Mouse (Mus musculus): ENCODE measurements around the gene Siglecg. TPM values are rescaled to one million over a fixed set of nuclear protein-coding genes. Genes with fewer than 3 reads are reported as not detected.
"Not testable (repeated sequence)": the region's sequence is repeated elsewhere in the genome, so short reads cannot be mapped to it uniquely, and the experiment has no call there.

Siglecg gene
- polyA plus RNA-seq, 1 experiment from 2014 or later = 0.07 TPM

DNA sequence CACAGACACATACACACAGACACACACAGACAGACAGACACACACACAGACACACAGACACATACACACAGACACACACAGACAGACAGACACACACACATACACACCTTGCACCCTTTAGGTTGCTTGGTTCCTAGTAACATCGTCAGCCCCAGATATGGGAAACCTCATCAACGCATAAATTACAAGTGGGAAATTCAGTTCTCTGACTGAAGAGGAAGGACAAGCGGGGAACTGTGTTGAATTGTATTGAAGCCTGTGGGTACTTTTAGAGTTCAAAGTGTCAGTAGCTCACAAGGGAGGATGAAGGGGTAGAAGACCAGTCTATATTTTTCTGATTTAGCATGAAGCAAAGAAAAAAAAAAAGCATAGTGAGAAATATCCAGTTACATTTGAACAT, 431 bp upstream of the Siglecg start:
- ATAC-seq (replicated peaks; ENCODE audit: insufficient number of reproducible peaks, low FRiP score, low TSS enrichment, low read depth) (no peak), DNase-seq (ENCODE audit: low spot score) (no peak)
- H3K9me3 ChIP-seq (replicated peaks; ENCODE audit: control insufficient read depth, low read length) = no peaks in the 10 kb centered on the region
- H3K4me1 ChIP-seq (ENCODE audit: control insufficient read depth, insufficient read depth, low read length) = no peaks in the 10 kb centered on the region
- WGBS = 80% methylated on average over 3 of the region's 3 CpGs
- no peaks in the 10 kb centered on the region for H3K27me3 ChIP-seq (ENCODE audit: control insufficient read depth, insufficient read depth, low read length)
- H3K4me2 ChIP-seq (ENCODE audit: low read depth, low read length) = no peak overlapping the region
- H3K36me3 ChIP-seq (replicated peaks; ENCODE audit: control insufficient read depth, insufficient read depth, low read depth, low read length) = no peaks in the 10 kb centered on the region
- H3K9ac ChIP-seq (replicated peaks; ENCODE audit: low read length) = no peak overlapping the region
- no peak overlapping the region for H3K4me3 ChIP-seq (ENCODE audit: low read depth, low read length)
- no peak overlapping the region for H3K27ac ChIP-seq (replicated peaks; ENCODE audit: low read depth, low read length)

DNA sequence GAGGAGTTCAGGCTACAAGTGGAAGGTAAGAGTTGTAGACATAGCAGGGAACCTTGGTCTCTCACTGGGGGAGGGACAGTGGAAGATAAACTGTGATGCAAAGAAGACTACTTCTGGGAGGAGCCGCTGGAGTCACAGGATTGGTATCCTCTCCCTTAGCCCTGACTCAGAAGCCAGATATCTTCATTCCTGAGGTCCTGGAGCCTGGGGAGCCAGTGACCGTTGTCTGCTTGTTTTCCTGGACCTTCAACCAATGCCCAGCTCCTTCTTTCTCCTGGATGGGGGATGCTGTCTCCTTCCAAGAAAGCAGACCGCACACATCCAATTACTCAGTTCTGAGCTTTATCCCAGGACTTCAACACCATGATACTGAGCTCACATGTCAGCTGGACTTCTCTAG, 1.1 kb downstream of the Siglecg start:
- H3K4me2 ChIP-seq (ENCODE audit: low read depth, low read length) = no peak overlapping the region
- H3K9ac ChIP-seq (replicated peaks; ENCODE audit: low read length) = no peak overlapping the region
- no peak overlapping the region for H3K4me3 ChIP-seq (ENCODE audit: low read depth, low read length)
- H3K27ac ChIP-seq (replicated peaks; ENCODE audit: low read depth, low read length) = no peak overlapping the region
- H3K4me1 ChIP-seq (ENCODE audit: control insufficient read depth, insufficient read depth, low read length) = no peaks in the 10 kb centered on the region
- no peaks in the 10 kb centered on the region for H3K36me3 ChIP-seq (replicated peaks; ENCODE audit: control insufficient read depth, insufficient read depth, low read depth, low read length)
- no peaks in the 10 kb centered on the region for H3K27me3 ChIP-seq (ENCODE audit: control insufficient read depth, insufficient read depth, low read length)
- WGBS = 72% methylated on average over 3 of the region's 3 CpGs
- no peaks in the 10 kb centered on the region for H3K9me3 ChIP-seq (replicated peaks; ENCODE audit: control insufficient read depth, low read length)
- ATAC-seq (replicated peaks; ENCODE audit: insufficient number of reproducible peaks, low FRiP score, low TSS enrichment, low read depth) (no peak), DNase-seq (ENCODE audit: low spot score) (no peak)

DNA sequence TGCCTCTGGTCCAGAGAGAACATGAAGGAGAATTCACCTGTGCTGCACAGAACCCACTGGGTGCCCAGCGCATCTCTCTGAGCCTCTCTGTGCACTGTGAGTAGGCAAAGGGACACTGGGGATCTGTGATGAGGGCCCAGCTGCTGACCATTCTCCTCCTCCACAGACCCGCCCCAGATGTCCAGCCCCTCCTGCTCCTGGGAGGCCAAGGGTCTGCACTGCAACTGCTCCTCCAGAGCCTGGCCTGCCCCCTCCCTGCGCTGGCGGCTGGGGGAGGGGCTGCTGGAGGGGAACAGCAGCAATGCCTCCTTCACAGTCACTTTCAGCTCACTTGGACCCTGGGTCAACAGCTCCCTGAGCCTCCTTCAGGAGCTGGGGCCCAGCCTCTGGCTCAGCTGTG, 3.7 kb downstream of the Siglecg start:
- not testable (repeated sequence) for H3K27ac ChIP-seq (replicated peaks; ENCODE audit: low read depth, low read length); DNase-seq (ENCODE audit: low spot score); H3K27me3 ChIP-seq (ENCODE audit: control insufficient read depth, insufficient read depth, low read length); H3K36me3 ChIP-seq (replicated peaks; ENCODE audit: control insufficient read depth, insufficient read depth, low read depth, low read length); H3K4me1 ChIP-seq (ENCODE audit: control insufficient read depth, insufficient read depth, low read length); H3K9ac ChIP-seq (replicated peaks; ENCODE audit: low read length); H3K4me2 ChIP-seq (ENCODE audit: low read depth, low read length); H3K9me3 ChIP-seq (replicated peaks; ENCODE audit: control insufficient read depth, low read length); ATAC-seq (replicated peaks; ENCODE audit: insufficient number of reproducible peaks, low FRiP score, low TSS enrichment, low read depth); H3K4me3 ChIP-seq (ENCODE audit: low read depth, low read length)
- 42% methylated on average over 3 of the region's 4 CpGs for WGBS

- Histone ChIP-seq H3K27ac (replicated peaks; ENCODE audit: low read depth, low read length) (no peak overlapping the region), H3K27me3 (ENCODE audit: control insufficient read depth, insufficient read depth, low read length) (no peaks in the 10 kb centered on the region), H3K4me3 (ENCODE audit: low read depth, low read length) (no peak overlapping the region), H3K9me3 (replicated peaks; ENCODE audit: control insufficient read depth, low read length) (no peaks in the 10 kb centered on the region), H3K36me3 (replicated peaks; ENCODE audit: control insufficient read depth, insufficient read depth, low read depth, low read length) (no peaks in the 10 kb centered on the region), H3K4me2 (ENCODE audit: low read depth, low read length) (no peak overlapping the region), H3K4me1 (ENCODE audit: control insufficient read depth, insufficient read depth, low read length) (no peaks in the 10 kb centered on the region), H3K9ac (replicated peaks; ENCODE audit: low read length) (no peak overlapping the region)
- DNase-seq (ENCODE audit: low spot score) = no peak
- no peak for ATAC-seq (replicated peaks; ENCODE audit: insufficient number of reproducible peaks, low FRiP score, low TSS enrichment, low read depth)
- 81% methylated on average over 10 of the region's 10 CpGs for WGBS
Observed at GRCm38 (mm10) chr7:43417298-43417697, 9.3 kb downstream of the Siglecg start.

DNA sequence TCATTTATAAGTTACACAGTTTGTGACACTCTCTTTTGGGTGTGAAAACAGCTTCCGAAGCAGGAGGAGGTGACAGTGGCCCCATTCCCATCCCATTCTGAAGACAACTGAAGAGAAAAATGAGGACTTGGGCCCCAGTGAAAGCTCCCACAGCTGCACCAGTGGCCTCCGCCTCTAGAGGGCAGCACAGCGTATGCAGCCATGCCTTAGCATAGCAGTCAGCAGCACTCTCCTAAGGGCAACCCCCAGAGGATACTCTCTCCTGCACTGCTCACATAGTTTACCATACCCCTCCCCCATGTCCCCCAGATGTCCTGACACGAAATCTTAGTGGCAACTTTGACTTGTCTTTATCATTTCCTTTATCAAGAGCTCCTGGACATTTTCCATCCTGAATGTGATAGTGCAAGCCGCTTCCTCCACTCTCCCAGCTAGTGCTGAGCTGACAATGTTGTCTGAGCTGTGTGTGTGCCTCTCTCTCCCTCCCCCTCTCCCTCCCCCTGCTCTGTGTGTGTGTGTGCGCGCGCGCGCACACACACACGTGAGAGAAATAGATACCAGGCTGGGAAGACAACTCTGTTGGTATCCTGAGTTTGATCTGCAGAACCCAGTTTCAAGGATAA, 15.1 kb downstream of the Siglecg start:
- Histone ChIP-seq H3K9me3 (replicated peaks; ENCODE audit: control insufficient read depth, low read length) (no peaks in the 10 kb centered on the region), H3K4me1 (ENCODE audit: control insufficient read depth, insufficient read depth, low read length) (no peaks in the 10 kb centered on the region), H3K27me3 (ENCODE audit: control insufficient read depth, insufficient read depth, low read length) (no peaks in the 10 kb centered on the region), H3K4me2 (ENCODE audit: low read depth, low read length) (no peak overlapping the region), H3K27ac (replicated peaks; ENCODE audit: low read depth, low read length) (no peak overlapping the region), H3K36me3 (replicated peaks; ENCODE audit: control insufficient read depth, insufficient read depth, low read depth, low read length) (no peaks in the 10 kb centered on the region), H3K4me3 (ENCODE audit: low read depth, low read length) (no peak overlapping the region), H3K9ac (replicated peaks; ENCODE audit: low read length) (no peak overlapping the region)
- ATAC-seq (replicated peaks; ENCODE audit: insufficient number of reproducible peaks, low FRiP score, low TSS enrichment, low read depth) (peak; percentile 95), DNase-seq (ENCODE audit: low spot score) (peak; percentile 87)
- 8% methylated on average over 11 of the region's 11 CpGs for WGBS

DNA sequence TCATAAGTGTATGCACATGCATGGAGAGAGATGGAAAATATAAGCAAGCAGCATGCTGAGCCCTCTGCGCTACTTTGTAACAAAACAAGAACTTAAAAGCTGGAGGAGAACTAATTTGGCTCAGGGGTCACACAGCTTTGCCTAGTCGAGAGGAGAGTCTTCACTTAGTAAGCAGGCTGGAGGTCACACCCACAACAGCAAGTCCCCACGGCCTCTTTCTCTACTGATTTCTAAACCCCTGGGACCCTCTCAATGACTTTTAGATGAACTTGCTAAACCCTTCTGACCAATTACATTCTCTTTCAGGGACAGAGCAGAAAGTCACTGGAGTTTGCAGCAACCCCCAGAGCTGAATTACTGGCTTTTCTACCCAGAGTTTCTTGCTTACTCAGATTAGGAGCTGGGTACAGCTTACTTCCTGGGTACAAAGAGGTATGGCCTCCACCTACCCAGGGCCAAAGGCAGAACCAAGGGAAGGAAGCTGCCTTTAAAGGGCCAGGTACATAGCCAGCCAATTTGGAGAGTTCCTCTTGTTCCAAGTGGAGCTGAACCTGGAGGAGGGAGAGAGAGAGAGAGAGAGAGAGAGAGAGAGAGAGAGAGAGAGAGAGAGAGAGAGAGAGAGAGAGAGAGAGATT, 16.1 kb downstream of the Siglecg start:
- WGBS = 53% methylated on average over 3 of the region's 3 CpGs
- Histone ChIP-seq H3K27me3 (ENCODE audit: control insufficient read depth, insufficient read depth, low read length) (no peaks in the 10 kb centered on the region), H3K9ac (replicated peaks; ENCODE audit: low read length) (no peak overlapping the region), H3K4me3 (ENCODE audit: low read depth, low read length) (no peak overlapping the region), H3K27ac (replicated peaks; ENCODE audit: low read depth, low read length) (no peak overlapping the region), H3K4me2 (ENCODE audit: low read depth, low read length) (no peak overlapping the region), H3K4me1 (ENCODE audit: control insufficient read depth, insufficient read depth, low read length) (no peaks in the 10 kb centered on the region), H3K36me3 (replicated peaks; ENCODE audit: control insufficient read depth, insufficient read depth, low read depth, low read length) (no peaks in the 10 kb centered on the region), H3K9me3 (replicated peaks; ENCODE audit: control insufficient read depth, low read length) (no peaks in the 10 kb centered on the region)
- ATAC-seq (replicated peaks; ENCODE audit: insufficient number of reproducible peaks, low FRiP score, low TSS enrichment, low read depth) (no peak), DNase-seq (ENCODE audit: low spot score) (no peak)

GRCm38 (mm10) chr7:43427406-43427805, 19.4 kb downstream of the Siglecg start, which contains the start of gene Lim2:
Gene Lim2 (plus strand): TSS chr7:43427670.
- WGBS = 89% methylated on average over 8 of the region's 8 CpGs
- H3K4me3 ChIP-seq (ENCODE audit: low read depth, low read length) = no peak within 1 kb of the TSS
- H3K27me3 ChIP-seq (ENCODE audit: control insufficient read depth, insufficient read depth, low read length) = no peaks in the 10 kb centered on the region
- ATAC-seq (replicated peaks; ENCODE audit: insufficient number of reproducible peaks, low FRiP score, low TSS enrichment, low read depth) (no peak), DNase-seq (ENCODE audit: low spot score) (no peak)
- H3K9ac ChIP-seq (replicated peaks; ENCODE audit: low read length) = no peak within 1 kb of the TSS
- no peaks in the 10 kb centered on the region for H3K4me1 ChIP-seq (ENCODE audit: control insufficient read depth, insufficient read depth, low read length)
- no peak within 1 kb of the TSS for H3K4me2 ChIP-seq (ENCODE audit: low read depth, low read length)
- H3K9me3 ChIP-seq (replicated peaks; ENCODE audit: control insufficient read depth, low read length) = no peaks in the 10 kb centered on the region
- H3K27ac ChIP-seq (replicated peaks; ENCODE audit: low read depth, low read length) = no peak within 1 kb of the TSS
- no peaks in the 10 kb centered on the region for H3K36me3 ChIP-seq (replicated peaks; ENCODE audit: control insufficient read depth, insufficient read depth, low read depth, low read length)

DNA sequence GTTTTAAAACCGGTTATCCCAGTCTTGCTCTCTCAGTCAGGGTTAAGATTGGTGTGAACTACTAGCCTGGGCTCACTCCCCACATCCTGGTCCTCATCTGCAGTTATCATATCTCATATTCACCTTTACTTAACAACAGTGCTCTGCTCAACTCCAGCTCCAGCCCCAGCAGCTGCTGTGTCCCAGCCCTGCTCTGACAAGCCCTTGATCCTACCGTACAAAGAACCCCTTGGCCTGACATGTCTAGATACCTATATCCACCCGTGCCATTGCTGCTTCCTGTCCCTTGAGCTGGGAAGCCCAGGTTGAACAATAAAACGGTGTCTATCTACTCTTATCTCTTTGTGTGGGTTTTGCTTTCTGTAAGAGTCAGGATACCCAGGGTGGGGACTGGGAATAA, 21.5 kb downstream of the Siglecg start:
- Histone ChIP-seq H3K4me3 (ENCODE audit: low read depth, low read length) (no peak overlapping the region), H3K27me3 (ENCODE audit: control insufficient read depth, insufficient read depth, low read length) (no peaks in the 10 kb centered on the region), H3K36me3 (replicated peaks; ENCODE audit: control insufficient read depth, insufficient read depth, low read depth, low read length) (no peaks in the 10 kb centered on the region), H3K9me3 (replicated peaks; ENCODE audit: control insufficient read depth, low read length) (no peaks in the 10 kb centered on the region), H3K27ac (replicated peaks; ENCODE audit: low read depth, low read length) (no peak overlapping the region), H3K4me1 (ENCODE audit: control insufficient read depth, insufficient read depth, low read length) (no peaks in the 10 kb centered on the region), H3K9ac (replicated peaks; ENCODE audit: low read length) (no peak overlapping the region), H3K4me2 (ENCODE audit: low read depth, low read length) (no peak overlapping the region)
- ATAC-seq (replicated peaks; ENCODE audit: insufficient number of reproducible peaks, low FRiP score, low TSS enrichment, low read depth) (no peak), DNase-seq (ENCODE audit: low spot score) (no peak)
- WGBS = 51% methylated on average over 4 of the region's 4 CpGs
